Mouse (Mus musculus) embryo, embryonic 11 days (tissue): Measurements from ENCODE around the gene Gm26661.
A peak's percentile ranks its signal among the peaks of the same experiment; 100 is the strongest.

Source experiments
- DNase-seq: peaks from one replicate; pipeline ENCODE4 v3.0.0-alpha.2; 2015

Gm26661 gene

DNA sequence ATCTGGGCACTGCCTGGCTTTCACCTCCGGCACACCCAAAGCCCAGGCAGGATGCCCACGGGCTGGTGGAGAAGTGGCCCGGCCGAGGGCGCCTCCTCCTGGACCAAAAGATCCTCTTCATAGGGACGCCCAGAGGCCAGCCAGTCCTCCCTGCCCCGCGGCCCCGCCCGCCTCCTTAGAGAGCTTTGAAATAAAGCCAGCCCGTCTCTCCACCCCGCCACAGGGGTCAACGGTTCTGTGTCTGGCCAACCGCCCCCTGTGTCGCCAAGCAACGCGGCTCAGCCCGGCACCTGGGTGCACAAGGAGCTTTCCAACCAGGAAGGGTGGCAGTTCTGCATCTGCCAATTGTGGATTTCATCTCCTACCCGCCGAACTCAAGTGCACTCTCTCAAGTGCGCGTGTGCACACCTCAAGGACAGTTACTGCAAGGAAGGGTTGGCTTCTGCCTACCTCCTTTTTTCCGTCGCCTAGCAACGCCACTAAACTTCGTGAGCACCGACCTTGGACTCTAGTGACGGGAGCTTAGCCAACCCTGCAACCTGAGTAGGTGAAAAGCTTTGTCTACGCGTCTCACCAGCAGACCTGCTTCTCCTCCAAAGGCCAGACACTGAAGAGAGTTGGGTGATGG lies at the start of gene Gm26661:
Gene Gm26661, plus strand, starts transcription at position 56 of the 628 bp plus-strand sequence.
- DNase-seq = peak; percentile 80

DNA sequence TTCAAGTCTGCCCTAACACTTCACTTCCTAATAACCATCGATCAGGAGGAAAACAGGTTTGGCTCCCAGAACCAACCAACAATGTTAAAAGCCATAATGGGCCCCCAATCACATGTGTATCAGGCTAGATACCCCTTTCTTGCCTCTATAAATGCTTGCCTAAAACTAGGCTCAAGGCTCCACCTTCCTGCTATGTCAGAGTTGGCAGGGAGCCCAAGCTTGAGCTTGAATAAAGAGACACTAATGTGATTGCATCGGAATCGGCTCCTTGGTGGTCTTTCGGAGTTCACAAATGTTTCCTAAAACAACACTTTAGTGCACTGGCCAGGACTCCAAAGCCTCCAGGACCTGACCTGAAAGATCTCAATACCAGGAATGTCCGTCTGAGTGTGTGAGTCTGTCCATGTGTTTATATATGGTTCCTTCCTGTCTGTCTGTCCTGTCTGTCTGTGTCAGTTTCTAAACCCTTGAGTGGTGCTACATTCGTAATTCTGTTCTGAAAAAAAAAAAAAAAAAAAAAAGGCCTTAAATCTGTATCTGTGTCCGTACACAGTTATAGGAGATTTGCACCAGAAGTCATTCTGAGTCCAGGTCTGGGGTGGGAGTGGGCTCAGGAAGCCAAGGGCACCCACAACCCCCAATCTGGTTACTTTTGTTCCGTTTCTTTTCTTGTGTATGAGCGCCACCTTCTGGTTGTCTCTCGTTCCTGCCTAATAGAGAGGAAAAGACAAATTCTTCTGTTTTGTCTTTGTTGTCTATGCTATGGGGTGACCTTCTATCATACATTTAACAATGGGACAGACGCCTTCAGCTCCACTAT lies 42.2 kb upstream of the Gm26661 start:
- DNase-seq = peak; percentile 85

DNA sequence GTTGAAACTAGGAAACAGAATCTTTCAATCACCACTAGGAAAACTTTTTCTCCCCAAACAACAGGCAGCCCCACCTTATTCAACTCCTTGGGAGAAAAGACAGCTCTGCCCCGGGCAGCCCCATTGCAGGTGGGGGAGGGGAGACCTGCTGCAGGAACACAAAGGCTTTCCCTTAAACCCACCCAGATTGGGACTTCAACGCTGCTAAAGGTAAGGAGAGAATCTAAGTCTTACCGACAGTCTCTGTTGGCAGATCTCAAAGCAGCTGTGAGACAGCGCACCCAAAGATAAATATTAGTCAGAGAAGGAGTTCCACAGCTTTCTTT lies 41.7 kb upstream of the Gm26661 start:
- DNase-seq = peak; percentile 79

DNA sequence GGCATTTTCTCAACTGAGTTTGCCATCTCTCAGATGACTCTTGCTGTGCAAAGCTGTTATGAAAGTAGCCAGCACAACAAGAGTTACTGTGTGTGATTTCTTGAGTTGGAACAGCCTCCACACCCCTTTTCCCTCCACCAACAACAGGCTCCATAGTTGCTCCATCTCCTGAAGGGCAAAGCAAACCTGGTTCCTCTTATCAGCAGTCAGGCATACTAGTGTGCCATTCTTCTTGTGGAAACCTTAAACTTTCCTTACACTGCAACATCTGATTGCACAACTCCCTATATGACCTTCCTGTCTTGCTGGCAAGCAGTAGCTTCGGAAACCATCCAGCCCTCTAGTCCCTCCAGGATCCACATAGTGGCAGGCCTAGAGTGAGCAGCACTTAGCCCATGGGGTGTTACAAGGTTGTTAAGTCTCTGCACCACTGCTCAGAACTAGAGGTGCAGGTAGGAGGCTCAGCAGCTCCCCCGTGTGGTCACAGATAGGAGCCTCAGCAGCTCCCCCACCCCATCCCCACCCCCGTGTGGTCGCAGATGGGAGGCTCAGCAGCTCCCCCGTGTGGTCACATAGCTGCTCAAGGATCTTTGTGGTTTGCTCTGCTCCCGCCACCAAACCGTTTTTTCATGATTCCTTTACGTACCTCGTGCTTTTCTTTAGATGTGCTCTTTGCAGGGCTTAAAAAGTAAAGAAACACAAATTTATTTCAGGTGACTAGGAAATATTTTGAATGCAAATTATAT lies 25.6 kb upstream of the Gm26661 start:
- peak; percentile 92 for DNase-seq

DNA sequence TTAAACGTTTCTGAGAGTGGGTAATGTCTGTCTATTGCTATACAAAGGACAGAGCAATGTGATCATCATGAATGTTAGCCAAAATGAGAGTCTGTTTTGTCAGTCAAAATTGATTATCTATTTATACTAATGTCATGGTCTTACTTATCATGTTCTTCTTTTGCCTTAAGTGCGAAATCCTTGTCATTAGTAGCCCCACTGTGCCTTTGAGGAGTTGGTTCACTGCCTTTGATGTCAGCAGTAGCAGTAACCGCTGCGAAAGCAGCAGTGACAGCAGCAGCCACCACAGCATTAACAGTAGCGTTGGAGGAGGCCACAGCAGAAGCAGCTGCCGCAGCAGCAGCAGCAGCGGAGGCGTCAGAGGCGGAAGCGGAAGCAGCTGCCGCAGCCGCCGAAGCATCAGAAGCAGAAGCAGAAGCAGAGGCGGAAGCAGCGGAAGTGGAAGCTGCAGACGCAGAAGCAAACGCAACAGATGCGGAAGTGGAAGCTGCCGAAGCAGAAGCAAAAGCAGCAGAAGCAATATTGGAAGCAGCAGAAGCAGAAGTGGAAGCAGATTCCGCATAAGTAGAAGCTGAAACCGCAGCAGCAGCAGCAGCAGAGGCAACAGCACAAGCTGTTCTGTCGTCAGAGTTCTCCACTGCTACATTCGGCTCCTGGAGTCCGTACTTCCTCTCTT lies 17.5 kb upstream of the Gm26661 start:
- peak; percentile 84 for DNase-seq

DNA sequence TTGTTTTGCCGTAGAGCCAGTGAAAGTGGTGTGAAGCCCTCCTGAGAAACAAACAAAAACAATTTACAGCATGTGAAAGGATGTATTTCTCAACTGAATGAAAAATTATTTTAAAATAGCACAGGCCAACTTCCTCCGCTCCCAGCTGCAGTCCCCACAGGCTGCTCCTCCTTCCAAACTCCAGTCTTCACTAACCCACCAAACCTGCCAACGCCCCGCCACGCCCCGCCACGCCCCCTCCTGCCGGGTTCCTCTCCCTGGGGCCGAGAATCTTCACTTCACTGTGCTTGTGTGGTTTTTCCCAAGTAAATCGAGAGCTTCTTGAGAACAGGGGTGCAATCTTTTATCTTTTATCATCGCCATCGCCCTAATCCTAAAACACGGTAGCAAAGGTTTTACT lies 5.3 kb upstream of the Gm26661 start:
- no peak for DNase-seq

DNA sequence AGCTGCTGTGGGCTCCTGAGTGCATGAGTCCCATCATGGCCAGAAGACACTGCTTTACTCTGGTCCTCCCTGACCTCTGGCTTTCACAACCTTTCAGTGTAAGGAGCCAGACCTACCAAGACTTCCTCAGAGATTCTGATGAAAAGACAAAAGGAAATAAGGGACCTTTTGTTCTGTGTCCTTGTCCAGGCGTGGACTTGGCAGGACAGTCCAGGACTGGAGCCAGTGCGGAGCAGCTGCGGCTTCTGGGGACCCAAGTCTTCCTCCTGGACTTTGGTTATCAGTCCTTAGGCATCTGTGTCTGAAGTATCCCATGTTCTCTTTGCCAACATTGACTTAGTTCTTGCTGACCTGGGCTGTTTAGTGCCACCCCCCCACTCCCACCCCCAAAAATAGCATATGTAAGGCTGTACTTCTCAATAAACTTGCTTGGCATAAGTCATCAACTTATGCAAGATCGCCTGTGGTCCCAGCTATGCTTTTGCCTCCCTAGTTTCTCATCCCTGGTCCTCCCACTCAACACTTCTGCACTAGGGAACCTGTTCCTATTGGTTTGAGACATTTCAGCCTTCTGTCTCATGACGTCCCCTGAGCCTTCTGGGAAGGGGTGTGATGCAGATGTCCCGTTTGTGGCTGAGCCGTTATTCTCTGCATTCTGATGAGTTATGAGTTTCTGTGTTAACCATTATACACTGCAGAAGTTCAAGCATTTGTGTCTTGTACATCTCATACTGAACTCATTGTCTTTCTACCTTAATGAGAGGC lies 1.9 kb upstream of the Gm26661 start:
- no peak for DNase-seq

DNA sequence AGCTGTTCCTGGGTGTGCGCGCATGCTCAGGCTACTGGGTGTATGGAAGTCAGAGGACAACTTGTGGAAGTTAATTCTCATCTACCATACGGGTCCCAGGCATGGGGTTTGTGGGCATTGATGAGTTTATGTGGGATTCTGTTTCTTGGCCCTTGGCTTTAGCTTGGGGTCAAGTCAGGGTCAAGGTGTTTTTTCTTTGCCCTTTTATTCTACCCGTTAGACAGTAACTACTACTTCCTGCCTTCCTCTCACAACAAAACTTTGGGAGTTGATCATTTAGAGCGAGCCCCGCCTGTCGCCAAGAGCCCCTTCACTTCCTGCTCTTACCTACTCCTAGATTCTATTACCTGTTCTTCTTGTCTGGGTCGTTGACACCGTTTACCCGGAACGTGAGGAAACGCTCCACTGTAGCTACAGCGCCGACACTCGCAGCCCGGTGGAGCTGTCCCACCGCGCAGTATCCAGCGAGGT lies 291 bp upstream of the Gm26661 start:
- no peak for DNase-seq

DNA sequence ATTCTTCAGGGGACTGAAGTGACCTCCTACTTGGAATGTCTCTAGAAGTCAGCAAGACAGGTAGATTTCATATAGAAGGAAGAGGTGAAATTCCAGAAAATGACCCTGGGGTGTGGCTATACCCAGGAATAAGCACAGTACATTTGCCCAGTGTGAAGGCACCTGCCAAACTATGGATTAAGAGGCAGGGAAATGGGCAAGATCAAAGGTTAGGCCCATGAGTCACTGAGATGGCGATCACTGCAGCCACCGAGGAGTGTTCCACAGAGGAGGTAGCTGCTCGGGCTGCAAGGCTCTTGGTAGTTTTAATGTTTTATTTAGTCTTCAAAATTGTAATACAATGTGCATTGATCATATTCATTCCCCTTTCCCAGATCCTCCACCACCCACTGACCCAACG lies 4.6 kb downstream of the Gm26661 start:
- DNase-seq = no peak

DNA sequence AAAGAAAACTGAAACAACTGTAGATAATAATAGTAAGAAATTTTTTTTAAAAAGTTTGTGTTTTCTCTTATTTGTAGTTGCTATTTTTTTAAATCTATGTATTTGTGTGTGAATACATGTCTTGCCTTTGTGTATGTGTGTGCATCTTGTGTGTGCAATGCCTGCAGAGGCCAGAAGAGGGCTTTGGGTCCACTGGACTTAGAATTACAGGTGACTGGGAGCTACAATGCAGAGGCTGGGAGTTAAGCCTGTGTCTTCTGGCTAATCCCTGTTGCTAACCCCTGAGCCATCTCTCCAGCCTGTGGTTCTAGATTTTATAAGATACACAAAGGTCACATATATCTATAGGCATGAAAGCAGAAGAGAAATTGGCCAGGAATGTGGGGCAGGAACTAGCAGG lies 9.2 kb downstream of the Gm26661 start:
- DNase-seq = no peak

DNA sequence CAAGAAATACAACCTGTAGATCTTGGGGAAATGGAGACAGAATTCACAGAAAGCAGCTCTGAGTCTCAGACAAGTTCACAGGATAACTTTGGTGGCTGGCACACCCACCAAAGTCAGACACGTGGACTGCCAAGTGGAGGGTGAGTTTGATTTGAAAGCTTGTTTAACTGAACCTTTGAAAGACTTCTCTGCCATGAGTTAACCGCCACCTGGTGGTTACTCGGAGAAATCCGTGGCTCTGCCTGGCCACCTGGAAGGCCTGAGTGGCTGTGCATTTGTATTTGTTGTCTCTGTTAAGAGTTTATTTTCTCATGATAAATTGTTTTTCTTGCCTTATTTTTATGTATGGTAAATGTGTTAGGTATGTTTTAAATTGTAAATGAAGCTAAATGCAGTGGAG lies 10.4 kb downstream of the Gm26661 start:
- peak; percentile 65 for DNase-seq

DNA sequence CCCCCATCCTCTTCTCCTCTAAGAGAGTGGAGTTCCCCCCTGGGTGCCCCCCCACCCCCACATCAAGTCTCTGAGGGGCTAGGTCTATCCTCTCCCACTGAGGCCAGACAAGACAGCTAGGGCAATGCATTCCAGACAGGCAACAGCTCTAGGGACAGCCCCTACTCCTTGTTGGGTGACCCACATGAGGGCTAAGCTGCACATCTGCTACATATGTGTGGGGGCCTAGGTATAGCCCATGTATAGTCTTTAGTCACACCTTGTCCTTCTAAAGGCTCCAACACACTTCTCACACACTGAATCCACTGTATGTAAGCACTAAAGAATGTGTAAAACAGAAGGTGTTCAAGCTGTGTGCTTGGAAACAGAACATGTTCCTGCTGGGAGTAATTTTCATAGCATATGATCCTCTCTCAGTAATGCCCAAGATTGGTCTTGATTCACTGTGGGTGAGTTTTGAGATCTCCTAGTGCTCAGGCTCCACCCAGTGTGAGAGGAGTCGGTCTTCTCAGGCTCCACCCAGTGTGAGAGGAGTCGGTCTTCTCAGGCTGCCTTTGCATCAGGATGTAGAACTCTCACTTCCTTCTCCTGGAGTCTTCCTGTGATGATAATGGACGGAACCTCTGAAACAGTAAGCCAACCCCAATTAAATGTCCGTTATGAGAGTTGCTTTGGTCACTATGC lies 12.6 kb downstream of the Gm26661 start:
- no peak for DNase-seq

DNA sequence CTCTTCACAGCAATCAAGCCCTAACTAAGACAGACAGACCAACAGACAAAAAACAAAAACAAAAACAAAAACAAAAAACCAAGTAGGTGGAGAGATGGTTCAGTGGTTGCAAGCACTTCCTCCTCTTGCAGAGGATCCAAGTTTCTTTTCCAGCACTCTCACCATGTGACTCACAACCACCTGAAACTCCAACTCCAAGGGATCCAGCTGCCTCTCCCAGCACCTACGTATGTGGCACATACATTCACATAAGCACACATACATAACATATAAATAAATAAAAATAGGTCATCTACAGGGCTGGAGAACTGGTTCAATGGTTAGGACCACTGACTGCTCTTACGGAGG lies 13.1 kb downstream of the Gm26661 start:
- DNase-seq = no peak

DNA sequence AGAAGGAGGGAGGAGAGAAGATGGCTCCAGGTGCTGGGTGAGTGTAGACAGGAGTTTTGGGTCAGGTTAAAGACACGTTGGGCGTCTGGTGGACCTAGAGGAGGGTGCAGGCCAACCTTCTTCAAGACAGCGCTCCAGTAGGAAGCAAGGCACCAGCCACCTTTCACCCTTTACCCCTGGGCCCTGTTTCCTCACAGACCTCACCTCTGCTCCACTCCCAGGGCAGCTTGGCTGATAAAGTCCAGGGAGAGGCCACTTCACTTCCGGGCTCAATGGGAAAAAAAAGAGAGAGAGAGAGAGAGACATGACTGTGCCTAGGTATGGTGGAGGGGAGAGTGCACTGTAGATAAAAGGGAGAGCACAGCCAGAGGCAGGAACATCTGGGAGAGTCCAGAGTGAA lies 16.3 kb downstream of the Gm26661 start:
- no peak for DNase-seq

DNA sequence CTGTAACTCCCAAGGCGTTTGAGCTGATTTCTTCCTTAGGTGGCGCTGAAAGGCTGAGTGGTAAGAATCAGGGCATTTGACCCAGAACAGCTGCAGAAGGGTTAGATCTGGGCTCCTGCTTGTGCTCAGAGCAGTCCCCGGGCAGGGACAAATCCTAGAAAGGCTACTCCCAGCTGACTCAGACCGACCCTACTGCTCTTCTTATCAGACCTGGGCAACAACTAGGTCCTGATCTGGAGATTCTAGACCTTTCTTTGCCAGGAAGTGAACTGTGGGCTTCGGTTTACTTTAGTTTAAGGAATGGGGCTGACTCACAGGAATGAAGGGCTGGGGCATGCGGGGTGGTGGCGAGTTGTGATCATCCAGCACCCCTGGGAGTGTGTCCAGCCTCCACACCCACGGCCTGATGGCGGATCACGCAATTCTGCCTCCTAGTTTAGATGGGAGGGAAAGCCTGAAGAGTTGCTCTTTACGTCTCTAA lies 17.2 kb downstream of the Gm26661 start:
- DNase-seq = no peak

DNA sequence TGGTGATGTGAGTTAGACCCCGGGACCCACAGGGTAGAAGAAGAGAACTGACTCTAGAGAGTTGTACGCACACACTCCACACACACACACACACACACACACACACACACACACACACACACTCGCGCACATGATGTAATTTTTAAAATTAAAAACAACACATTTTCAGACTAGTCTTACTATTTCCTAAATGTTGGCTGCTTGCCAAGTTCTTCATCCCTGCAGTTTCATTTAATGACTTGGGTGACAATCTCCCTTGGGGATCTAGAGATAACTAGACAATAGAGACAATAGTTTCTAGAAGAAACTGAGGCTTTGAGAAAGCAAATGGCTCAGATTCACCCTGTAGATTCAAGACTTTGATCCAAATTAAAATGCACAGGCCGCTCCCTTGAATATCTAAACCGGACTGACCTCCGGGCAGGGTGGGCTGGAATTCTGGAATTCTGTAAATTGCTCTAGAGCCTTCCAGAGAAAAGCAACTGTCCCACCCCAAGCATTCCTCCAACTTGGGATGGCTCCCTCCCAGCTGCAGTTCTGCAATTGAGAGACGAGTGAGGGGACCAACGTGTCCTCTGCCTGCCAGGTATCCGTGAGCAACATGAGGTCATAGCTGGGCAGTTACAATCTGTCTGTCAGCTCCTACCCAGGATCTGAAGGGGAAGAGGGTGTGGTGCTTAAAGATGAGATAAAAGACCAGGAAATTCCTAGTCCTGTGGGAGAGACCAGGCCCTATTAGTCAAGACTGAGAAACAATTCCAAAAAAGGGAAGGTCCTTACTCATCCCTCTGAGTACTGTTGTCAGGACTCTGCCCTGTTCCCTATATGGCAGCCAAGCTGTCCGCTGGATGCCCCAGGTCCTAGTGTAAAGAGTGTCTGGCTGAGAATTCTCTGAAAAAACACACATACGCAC lies 17.9 kb downstream of the Gm26661 start:
- DNase-seq = no peak

DNA sequence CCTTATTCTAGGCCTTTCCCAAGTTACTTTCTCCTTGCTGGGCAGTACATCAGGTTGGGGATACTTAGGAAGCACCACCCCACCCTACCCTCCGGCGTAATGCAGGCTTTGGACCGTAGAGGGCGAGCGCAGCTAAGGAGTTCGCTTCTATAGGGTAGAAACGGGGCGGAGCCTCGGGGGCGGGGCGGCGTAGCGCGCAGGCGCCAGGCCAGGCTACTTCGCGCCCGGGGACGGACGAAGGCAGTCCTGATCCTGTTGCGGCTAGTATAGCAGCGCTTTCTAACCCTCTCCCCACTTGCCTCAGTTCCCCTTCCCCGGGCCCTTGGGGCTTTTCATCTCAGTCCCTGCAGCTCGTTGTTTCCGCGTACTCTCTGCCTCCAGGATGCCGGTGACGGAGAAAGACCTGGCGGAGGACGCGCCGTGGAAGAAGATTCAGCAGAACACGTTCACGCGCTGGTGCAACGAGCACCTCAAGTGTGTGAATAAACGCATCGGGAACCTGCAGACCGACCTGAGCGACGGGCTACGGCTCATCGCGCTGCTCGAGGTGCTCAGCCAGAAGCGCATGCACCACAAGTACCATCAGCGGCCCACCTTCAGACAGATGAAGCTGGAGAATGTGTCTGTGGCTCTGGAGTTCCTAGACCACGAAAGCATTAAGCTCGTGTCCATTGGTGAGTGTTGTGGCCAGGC lies 26.5 kb downstream of the Gm26661 start, which contains the start of gene Flnb:
Gene Flnb, plus strand, starts transcription at position 188 of the 693 bp plus-strand sequence.
- DNase-seq = peak; percentile 96

DNA sequence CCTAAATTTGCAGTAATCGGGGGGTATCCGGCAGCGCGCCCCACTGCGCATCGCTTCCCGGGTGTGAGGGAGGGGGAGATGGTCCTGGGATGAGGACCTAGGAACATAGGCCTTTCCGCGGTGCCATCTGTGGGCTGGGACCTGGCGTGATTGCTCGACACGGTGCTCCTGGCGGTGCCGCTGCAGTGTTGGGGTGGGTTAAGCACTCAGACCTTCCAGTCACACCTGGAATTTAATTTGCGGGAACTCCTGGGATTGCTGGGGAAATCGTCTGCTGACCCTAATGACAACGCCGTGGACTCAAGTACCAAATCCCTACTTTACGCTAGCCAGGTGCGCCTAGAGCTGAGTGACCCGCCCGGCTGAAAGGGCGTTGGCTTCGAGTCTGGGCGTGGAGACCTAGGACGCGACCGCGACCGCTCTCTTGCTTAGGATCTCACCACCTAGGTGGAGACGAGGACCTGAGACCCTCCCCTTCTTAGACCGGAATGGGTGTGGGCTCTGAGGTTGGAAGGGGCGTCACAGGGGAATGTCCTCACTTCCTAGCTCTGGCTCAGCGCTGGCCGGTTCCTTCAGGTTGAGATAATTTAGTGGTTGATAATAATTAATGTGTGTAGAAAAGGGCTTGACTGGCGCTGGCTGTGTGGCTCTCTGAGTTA lies 27.2 kb downstream of the Gm26661 start:
- DNase-seq = peak; percentile 49

DNA sequence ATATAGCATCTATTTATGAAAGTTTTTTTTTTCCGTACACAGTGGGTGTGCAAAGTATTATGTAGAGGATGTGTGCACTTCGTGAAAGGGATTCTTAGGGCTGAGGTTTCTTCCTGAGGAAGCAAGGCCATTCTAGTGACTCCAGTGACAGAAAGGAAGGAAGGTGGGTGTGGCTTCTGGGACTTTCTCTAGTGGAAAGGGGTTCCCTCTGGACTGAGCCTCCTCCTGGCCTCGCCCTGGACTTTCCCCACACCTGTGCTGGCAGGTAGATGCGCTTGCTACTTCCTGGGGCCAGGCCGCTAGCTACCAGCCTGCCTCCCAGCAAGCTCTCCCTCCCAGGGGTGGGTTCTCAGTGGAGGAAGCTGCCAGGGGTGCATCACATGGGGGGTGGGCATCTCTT lies 28.1 kb downstream of the Gm26661 start:
- no peak for DNase-seq
